Mouse (Mus musculus): ENCODE data around the gene Asb2. TPM values are rescaled to one million over a fixed set of nuclear protein-coding genes. Genes with fewer than 3 reads are reported as not detected.

Asb2 gene
- total RNA-seq, 2 experiments from 2014 or later, result 0.10 TPM; not detected in 1

DNA sequence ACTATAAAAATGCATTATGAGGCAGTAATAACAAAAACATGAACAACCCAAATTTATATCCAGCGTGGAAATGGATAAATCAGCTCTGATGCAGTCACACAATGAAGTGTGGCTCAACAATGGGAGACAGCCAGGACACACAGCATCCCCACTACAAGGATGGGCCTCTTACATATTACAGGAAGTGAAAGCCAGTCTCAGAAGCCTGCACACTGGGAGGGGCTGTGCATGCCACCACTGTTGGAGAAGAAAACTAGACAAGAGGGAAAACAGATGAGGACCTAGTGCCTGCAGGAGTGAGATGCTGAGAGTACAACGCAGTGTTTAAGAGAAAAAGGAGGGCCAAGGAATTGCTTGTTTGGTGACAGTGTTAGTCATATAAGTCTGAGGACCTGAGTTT lies 82.1 kb downstream of the Asb2 start:
- ATAC-seq (replicated peaks; ENCODE audit: poor library complexity), result 0 out of 2 replicates have a peak, but pooled peaks have one; percentile 17

DNA sequence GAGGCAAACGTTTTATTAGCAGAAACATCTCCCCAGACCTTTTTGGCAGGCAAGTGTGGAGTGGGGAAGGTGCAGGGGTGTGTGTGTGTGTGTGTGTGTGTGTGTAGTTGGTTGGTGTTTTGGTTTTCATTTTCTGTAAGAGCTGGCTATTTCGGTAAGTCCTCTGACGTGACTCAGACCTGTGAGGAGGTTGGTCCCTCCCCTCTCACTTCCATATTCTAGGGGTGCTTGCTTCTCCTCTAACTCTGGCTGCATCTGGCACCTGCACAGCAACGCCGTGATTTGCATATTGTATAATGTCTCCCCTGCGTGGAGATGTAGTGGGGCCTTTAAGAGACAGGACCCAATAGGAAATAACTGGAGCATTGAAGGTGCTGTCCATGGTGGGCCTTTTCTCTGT lies 82.8 kb downstream of the Asb2 start:
- no peak for ATAC-seq (replicated peaks; ENCODE audit: poor library complexity)

DNA sequence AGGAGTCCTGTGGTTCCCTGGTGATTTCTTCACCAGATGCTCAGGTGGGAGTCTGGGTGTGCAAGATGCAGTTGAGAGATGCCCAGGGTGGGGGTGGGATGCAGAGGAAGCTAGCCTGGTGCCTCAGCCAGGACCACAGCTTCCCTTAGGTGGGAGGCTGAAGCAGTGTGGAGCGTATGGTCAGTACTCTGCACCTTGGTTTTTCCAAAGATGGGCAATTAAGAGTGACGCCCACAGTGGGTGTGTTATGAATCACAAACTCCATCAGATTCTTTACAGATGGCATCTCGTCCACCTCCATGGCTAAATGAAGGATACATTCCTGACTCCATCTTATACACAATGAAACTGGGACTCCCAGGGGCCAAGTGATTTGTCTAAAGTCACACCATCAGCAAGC lies 83.6 kb downstream of the Asb2 start:
- no peak for ATAC-seq (replicated peaks; ENCODE audit: poor library complexity)

Other genes with a start within 250 kb of the Asb2 start
- gene Prima1, start 113.9 kb downstream of the Asb2 start, total RNA-seq (2015), result not detected in 2 replicates
- gene Prima1, start 113.9 kb downstream of the Asb2 start, total RNA-seq (2017), result not detected in 2 replicates
- not detected in 2 replicates for gene Fam181a, start 45.0 kb downstream of the Asb2 start, total RNA-seq (2015)
- not detected in 2 replicates for gene Fam181a, start 45.0 kb downstream of the Asb2 start, total RNA-seq (2017)
- gene Otub2, start 32.7 kb upstream of the Asb2 start, total RNA-seq (2015), result 0.54 and 3.0 TPM in 2 replicates
- gene Otub2, start 32.7 kb upstream of the Asb2 start, total RNA-seq (2017), result 0.54 and 1.3 TPM in 2 replicates
- 1.5 and 3.0 TPM in 2 replicates for gene 9330161L09Rik, start 51.8 kb upstream of the Asb2 start, total RNA-seq (2015)
- 0.25 and 0.47 TPM in 2 replicates for gene 9330161L09Rik, start 51.8 kb upstream of the Asb2 start, total RNA-seq (2017)
- 77.9 and 79.7 TPM in 2 replicates for gene Ddx24, start 69.8 kb upstream of the Asb2 start, total RNA-seq (2015)
- 82.6 and 119 TPM in 2 replicates for gene Ddx24, start 69.8 kb upstream of the Asb2 start, total RNA-seq (2017)
- gene Ifi27, start 78.2 kb upstream of the Asb2 start, total RNA-seq (2015), result 61.5 and 79.9 TPM in 2 replicates
- 51.8 and 55.5 TPM in 2 replicates for gene Ifi27, start 78.2 kb upstream of the Asb2 start, total RNA-seq (2017)
- 6.0 and 9.2 TPM in 2 replicates for gene Ifi27l2a, start 87.7 kb upstream of the Asb2 start, total RNA-seq (2015)
- 11.5 and 11.6 TPM in 2 replicates for gene Ifi27l2a, start 87.7 kb upstream of the Asb2 start, total RNA-seq (2017)
- not detected in 2 replicates for gene Ifi27l2b, start 101.2 kb upstream of the Asb2 start, total RNA-seq (2015)
- gene Ifi27l2b, start 101.2 kb upstream of the Asb2 start, total RNA-seq (2017), result not detected in 2 replicates
- gene Ppp4r4, start 176.3 kb upstream of the Asb2 start, total RNA-seq (2015), result 0.10 TPM in 1 of 2 replicates, not detected in the other
- not detected in 2 replicates for gene Ppp4r4, start 176.3 kb upstream of the Asb2 start, total RNA-seq (2017)